8 mouse cellular contexts compared by ENCODE assay signal in genomic region chr12:3890753-3891751, GRCm38 (mm10).
DNase-seq lines count a peak whose midpoint lies in the region; ATAC-seq and TF ChIP-seq lines count a peak whose summit lies in the region.

No protein-coding gene starts in this region.

- peaks cover 74% of the 10 kb centered on the region for H3K4me1 ChIP-seq in embryonic facial prominence, embryonic 15.5 days
- peaks cover 73% of the 10 kb centered on the region for H3K4me1 ChIP-seq in hindbrain, embryonic 15.5 days (replicated peaks)
- H3K4me1 ChIP-seq in liver, postnatal 0 days (ENCODE audit: insufficient read depth), result peaks cover 44% of the 10 kb centered on the region
- peaks cover 58% of the 10 kb centered on the region for H3K4me1 ChIP-seq in neural tube, embryonic 12.5 days

- DNase-seq in layer of hippocampus, adult 2 months (ENCODE audit: low spot score in 2 of 2), result no peak
- no peak for DNase-seq in layer of hippocampus, adult 11-12 months (ENCODE audit: low spot score)
- DNase-seq in liver, postnatal 0 days, result peak; percentile 72
- peak; percentile 86 for DNase-seq in thymus, postnatal 4 days
- DNase-seq in frontal cortex, adult 2 months (ENCODE audit: extremely low spot score in 1 of 2, low spot score in 1 of 2), result no peak

- H3K9ac ChIP-seq in embryonic facial prominence, embryonic 15.5 days, result peak overlapping the region; percentile 50
- H3K9ac ChIP-seq in hindbrain, embryonic 15.5 days, result peak overlapping the region; percentile 22
- peak overlapping the region; percentile 77 for H3K9ac ChIP-seq in liver, postnatal 0 days (replicated peaks)
- H3K9ac ChIP-seq in neural tube, embryonic 12.5 days, result peak overlapping the region; percentile 75

- no peaks in the 10 kb centered on the region for H3K27me3 ChIP-seq in embryonic facial prominence, embryonic 15.5 days
- H3K27me3 ChIP-seq in hindbrain, embryonic 15.5 days, result no peaks in the 10 kb centered on the region
- no peaks in the 10 kb centered on the region for H3K27me3 ChIP-seq in liver, postnatal 0 days (ENCODE audit: insufficient read depth, low read length)
- no peaks in the 10 kb centered on the region for H3K27me3 ChIP-seq in neural tube, embryonic 12.5 days (replicated peaks)

- whole genome bisulfite sequencing in embryonic facial prominence, embryonic 15.5 days, result 4% methylated on average over 43 of the region's 45 CpGs
- 6% methylated on average over 34 of the region's 45 CpGs for WGBS in hindbrain, embryonic 15.5 days
- 3% methylated on average over 27 of the region's 45 CpGs for WGBS in liver, postnatal 0 days (ENCODE audit: insufficient replicate concordance)
- 4% methylated on average over 42 of the region's 45 CpGs for WGBS in neural tube, embryonic 12.5 days

- ATAC-seq in embryonic facial prominence, embryonic 15.5 days (ENCODE audit: insufficient number of reproducible peaks, low FRiP score, low TSS enrichment, low read depth), result peak; percentile 65
- ATAC-seq in hindbrain, embryonic 15.5 days (ENCODE audit: low FRiP score, low read depth), result peak; percentile 13
- peak; percentile 23 for ATAC-seq in liver, postnatal 0 days
- ATAC-seq in neural tube, embryonic 12.5 days (ENCODE audit: low FRiP score, low read depth), result peak; percentile 71

- peak overlapping the region; percentile 22; the same call in 1 of the 2 replicates for H3K4me3 ChIP-seq in layer of hippocampus, adult 2 months
- peak overlapping the region; percentile 54 for H3K4me3 ChIP-seq in embryonic facial prominence, embryonic 15.5 days (replicated peaks)
- peak overlapping the region; percentile 36 for H3K4me3 ChIP-seq in hindbrain, embryonic 15.5 days
- peak overlapping the region; percentile 67 for H3K4me3 ChIP-seq in liver, postnatal 0 days (ENCODE audit: low read depth, low read length)
- H3K4me3 ChIP-seq in neural tube, embryonic 12.5 days, result peak overlapping the region; percentile 56

- peak overlapping the region; percentile 18; the same call in 1 of the 2 replicates for H3K27ac ChIP-seq in layer of hippocampus, adult 2 months
- peak overlapping the region; percentile 92 for H3K27ac ChIP-seq in embryonic facial prominence, embryonic 15.5 days (replicated peaks)
- H3K27ac ChIP-seq in hindbrain, embryonic 15.5 days (replicated peaks), result peak overlapping the region; percentile 64
- H3K27ac ChIP-seq in liver, postnatal 0 days (ENCODE audit: low read depth), result peak overlapping the region; percentile 93
- peak overlapping the region; percentile 71; the same call in 1 of the 2 replicates for H3K27ac ChIP-seq in neural tube, embryonic 12.5 days

- no peaks in the 10 kb centered on the region for H3K9me3 ChIP-seq in embryonic facial prominence, embryonic 15.5 days (replicated peaks)
- no peaks in the 10 kb centered on the region for H3K9me3 ChIP-seq in hindbrain, embryonic 15.5 days
- H3K9me3 ChIP-seq in liver, postnatal 0 days (ENCODE audit: low read length), result no peaks in the 10 kb centered on the region
- no peaks in the 10 kb centered on the region for H3K9me3 ChIP-seq in neural tube, embryonic 12.5 days

- TF ChIP-seq CTCF in layer of hippocampus, adult 2 months (conservative IDR thresholded peaks at IDR 0.05), result no peak
- TF ChIP-seq CTCF in liver, postnatal 0 days (IDR thresholded peaks at IDR 0.05; ENCODE audit: low read depth), result no peak

- H3K36me3 ChIP-seq in embryonic facial prominence, embryonic 15.5 days, result peaks cover 30% of the 10 kb centered on the region
- H3K36me3 ChIP-seq in hindbrain, embryonic 15.5 days, result peaks cover 5% of the 10 kb centered on the region; the same call in 1 of the 2 replicates
- peaks cover 7% of the 10 kb centered on the region; the same call in 1 of the 2 replicates for H3K36me3 ChIP-seq in liver, postnatal 0 days (replicated peaks; ENCODE audit: insufficient read depth, low read length)
- peaks cover 13% of the 10 kb centered on the region for H3K36me3 ChIP-seq in neural tube, embryonic 12.5 days

- H3K4me2 ChIP-seq in embryonic facial prominence, embryonic 15.5 days (replicated peaks), result peak overlapping the region; percentile 90
- peak overlapping the region; percentile 65 for H3K4me2 ChIP-seq in hindbrain, embryonic 15.5 days
- H3K4me2 ChIP-seq in liver, postnatal 0 days (ENCODE audit: low read depth, low read length), result peak overlapping the region; percentile 96
- H3K4me2 ChIP-seq in neural tube, embryonic 12.5 days (replicated peaks), result peak overlapping the region; percentile 73

- TF ChIP-seq EP300 in liver, postnatal 0 days (IDR thresholded peaks at IDR 0.05; ENCODE audit: low read depth), result no peak

Comparison
In these comparisons a context has a peak if more than half of its experiments do, and no peak if none do; other contexts are left out.
1. DNase-seq: peak in liver, postnatal 0 days (single experiment) and thymus, postnatal 4 days (single experiment); none in layer of hippocampus, adult 2 months (0 of 2), layer of hippocampus, adult 11-12 months (single experiment) and frontal cortex, adult 2 months (0 of 2).
2. H3K27ac ChIP-seq: peak in every context shown above with its lines; median percentile 93 in liver, postnatal 0 days; 92 in embryonic facial prominence, embryonic 15.5 days; 71 in neural tube, embryonic 12.5 days; 64 in hindbrain, embryonic 15.5 days; 18 in layer of hippocampus, adult 2 months.
3. ATAC-seq: peak in every context shown above with its lines; median percentile 71 in neural tube, embryonic 12.5 days; 65 in embryonic facial prominence, embryonic 15.5 days; 23 in liver, postnatal 0 days; 13 in hindbrain, embryonic 15.5 days.
4. H3K9ac ChIP-seq: peak in every context shown above with its lines; median percentile 77 in liver, postnatal 0 days; 75 in neural tube, embryonic 12.5 days; 50 in embryonic facial prominence, embryonic 15.5 days; 22 in hindbrain, embryonic 15.5 days.
5. Peak in every context shown above with its lines, with median percentiles within 50 percentile points of each other: H3K4me3 ChIP-seq and H3K4me2 ChIP-seq.